Mouse (Mus musculus) urinary bladder, postnatal 4 days (tissue): ENCODE data around the gene Bola3.
"Not testable (repeated sequence)": the region's sequence is repeated elsewhere in the genome, so short reads cannot be mapped to it uniquely, and the experiment has no call there.

ENCODE experiments used
- DNase-seq, 2 experiments: peaks; one replicate each; pipeline ENCODE4 v3.0.0; 2021 to 2022; ENCODE audit warnings: low spot score in 2 of 2

Bola3 gene

DNA sequence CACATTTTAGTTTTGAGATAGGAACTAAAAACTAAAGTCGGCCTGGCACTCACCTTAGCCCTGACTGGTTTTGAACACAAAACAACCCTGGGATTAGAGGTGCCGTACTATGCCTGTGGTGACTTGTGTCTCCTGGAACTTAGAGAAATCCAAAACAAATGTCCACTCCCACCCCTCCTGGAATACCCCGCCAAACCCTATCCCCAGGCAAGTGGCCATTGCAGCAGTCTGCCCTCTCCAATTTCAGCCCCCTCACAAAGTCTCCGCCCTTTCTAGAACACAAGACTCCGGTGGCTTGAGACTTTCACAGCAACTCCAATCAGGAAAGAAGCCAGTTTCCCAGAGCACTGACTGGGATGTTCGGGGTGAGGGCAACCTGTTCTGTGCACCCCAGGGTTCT is at the start of gene Bola3:
TSS of gene Bola3 (plus strand) at position 275 of the 400 bp plus-strand sequence.
- DNase-seq = peak in 1 of 2 experiments; percentile 17

DNA sequence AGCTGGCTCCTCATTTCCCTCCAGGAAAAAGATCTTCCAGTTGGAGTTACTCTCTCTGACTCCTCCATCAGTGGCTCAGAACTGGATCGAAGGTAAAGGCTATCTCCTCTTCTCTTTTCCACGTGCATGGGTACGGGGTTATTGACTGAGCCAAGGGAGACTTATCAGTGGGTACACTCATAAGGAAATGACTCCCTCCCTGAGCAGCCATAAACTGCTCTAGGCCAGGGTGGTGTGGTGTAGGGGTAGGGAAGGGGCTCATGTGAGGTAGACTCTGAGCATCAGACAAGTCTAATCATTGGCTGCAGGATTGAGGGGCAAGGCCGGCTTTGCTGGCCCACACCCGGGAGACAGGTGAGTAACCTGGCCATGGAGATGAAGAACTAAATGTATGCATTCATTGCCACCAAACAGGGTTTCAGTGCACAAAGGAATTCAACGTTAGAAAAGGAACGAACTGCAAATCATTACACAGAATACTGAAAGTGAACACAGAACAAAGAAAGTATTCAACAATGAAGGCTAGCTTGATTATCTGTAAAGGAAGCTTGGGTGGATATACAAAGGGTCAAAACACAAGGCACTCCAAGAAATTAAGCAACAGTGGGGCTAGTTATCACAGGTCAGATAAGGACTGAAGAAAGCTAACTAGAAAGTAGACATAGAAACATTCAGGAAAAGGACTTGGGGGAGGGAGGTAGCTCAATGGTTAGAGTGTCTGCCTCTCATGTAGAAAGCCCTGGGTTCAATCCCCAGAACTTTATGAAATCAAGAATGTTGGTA is 48.3 kb upstream of the Bola3 start:
- DNase-seq = no peak

DNA sequence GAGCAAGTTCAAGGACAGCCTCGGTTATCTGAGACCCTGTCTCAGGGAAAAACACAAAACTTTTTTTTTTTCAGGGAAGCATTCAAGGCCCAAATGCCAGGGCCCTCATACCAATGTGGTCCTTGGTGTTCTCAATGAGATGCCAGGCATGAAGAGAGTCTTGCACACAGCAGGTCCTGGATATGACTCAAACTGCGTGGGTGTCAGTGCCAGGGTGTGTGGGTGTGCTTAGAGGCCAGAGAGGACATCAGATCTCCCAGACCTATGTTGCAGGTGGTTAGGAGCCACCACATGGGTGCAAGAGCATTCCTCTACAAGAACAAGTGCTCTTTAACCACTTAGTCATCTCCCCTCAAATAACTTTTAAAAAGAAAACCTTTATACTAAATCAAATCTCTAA is 47.7 kb upstream of the Bola3 start:
- no peak for DNase-seq

DNA sequence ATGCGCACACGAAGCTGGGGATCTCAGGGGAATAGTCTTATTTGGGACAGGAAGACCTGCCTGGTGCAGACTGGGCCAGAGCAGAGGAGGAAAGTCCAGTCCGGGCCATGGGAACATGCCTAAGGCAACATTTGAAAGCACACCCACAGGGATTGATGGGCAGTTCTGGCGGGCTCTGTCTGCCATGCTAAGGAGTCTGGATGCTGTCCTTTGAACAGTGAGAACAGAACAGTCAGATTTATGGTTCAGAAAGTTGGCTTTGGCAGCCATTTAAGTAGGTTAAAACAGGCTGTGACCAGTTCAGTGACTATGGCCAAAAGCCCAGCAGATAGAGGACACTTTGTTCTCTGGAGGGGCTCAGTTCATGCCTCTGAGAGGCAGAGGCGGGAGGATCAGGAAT is 46.7 kb upstream of the Bola3 start:
- DNase-seq = no peak

DNA sequence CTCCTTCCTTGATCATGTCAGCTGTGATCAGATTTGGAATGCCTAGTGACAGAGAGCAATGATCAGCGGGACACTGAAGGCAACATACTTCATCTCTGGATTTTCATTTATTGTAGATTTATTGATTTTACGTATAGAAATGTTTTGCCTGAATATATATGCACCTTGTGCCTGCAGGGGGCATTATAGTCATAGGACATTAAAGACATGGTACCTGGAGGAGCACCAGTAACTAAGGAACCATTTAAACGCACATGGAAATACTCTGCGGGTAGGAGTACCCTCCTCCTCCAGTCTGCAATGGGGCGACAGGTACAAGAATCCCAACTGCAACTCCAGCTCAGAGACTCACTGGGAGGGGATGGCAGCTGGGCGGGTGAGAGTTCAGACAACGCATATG is 39.9 kb upstream of the Bola3 start:
- no peak for DNase-seq

DNA sequence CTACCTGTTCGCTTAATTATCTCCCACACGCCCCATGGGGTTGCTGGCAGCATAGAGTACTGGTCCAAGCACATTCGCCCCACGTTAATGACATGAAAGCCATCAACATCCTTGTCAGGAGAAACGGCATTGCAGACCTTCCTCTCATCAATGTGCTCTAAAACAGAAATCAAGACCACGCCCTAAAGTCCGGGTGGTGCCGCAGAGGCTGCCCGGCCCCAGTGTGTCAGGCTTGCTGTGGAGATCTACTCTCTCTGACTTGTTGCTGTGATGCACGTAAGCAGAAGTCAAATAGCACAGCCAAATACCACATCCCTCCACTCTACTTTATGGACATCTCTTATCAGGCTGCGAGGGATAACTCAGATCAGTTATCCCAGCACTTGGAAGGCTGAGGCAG is 37.7 kb upstream of the Bola3 start:
- no peak for DNase-seq

DNA sequence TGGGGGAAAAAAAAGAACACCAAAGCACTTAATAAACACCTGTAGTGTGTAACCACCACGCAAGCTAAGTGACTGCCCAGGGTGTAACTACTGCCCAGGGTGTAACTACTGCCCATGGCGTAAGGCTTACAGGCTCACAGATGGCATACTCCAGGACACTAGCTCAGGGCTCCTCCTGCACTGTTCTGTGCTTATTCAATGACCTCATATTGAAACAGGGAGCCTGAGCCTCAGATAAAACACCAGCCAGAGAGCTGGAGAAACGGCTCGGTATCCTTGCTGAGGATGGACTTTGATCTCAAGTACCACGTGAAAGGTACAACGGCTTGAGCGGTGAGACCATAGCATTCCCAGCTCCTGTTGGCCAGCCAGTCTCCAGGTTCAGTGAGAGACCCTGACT is 36.9 kb upstream of the Bola3 start:
- no peak for DNase-seq

DNA sequence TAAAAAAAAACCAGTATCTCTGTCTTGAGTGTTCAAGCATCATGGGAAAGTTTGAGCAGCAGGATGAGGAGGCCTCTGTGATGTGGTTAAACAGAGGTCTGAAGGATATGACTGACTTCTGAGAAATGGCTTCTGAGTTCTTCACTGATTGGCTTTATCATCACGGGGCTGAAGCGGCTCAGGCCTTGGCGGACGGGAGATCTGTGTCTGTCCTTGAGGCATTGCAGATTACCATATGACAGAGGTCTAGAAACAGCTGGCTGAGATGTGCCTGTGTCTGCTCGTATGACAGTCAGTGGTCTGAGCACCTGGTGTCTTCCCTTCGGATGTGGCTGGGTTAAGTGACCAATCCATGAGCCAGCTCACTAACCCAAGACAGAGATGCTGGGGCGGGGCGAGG is 36.4 kb upstream of the Bola3 start:
- no peak for DNase-seq

DNA sequence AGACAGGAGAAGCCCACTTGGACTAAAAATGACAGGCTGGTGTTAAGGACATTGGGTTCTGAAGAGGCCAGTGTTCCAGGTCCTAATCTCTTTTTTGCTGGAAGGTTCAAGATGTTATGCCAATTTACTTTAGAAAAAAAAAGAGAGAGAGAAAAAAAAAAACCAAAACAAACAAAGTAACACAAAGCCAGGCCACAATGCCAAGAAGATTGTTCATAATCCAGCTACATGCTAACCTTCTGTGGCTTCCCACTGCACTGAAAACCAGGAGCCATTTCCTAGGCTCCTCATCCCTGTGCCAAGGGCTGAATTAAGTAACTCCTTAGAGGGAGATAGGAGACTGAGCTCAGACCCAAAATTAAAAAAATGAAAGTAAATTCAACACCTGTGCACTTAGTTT is 33.7 kb upstream of the Bola3 start:
- no peak for DNase-seq

DNA sequence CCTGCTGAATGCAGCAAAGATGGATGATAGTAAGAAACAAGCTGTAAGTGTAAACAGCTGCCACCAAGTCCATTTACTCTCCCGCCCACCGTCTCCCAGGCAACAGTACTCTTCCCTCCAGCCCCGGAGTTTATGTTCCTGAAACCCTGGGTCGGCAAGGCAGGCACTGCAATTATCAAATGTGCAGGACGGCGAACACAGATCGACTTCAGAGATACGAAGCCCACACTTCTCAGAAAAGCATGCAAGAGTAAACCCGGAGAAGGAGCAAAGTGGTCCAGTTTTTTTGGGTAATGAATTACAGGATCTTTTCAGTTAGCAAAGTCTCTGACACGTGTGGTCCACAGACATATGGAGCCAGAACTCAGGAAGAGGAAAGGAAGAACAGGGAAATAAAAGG is 32.9 kb upstream of the Bola3 start:
- DNase-seq = no peak

DNA sequence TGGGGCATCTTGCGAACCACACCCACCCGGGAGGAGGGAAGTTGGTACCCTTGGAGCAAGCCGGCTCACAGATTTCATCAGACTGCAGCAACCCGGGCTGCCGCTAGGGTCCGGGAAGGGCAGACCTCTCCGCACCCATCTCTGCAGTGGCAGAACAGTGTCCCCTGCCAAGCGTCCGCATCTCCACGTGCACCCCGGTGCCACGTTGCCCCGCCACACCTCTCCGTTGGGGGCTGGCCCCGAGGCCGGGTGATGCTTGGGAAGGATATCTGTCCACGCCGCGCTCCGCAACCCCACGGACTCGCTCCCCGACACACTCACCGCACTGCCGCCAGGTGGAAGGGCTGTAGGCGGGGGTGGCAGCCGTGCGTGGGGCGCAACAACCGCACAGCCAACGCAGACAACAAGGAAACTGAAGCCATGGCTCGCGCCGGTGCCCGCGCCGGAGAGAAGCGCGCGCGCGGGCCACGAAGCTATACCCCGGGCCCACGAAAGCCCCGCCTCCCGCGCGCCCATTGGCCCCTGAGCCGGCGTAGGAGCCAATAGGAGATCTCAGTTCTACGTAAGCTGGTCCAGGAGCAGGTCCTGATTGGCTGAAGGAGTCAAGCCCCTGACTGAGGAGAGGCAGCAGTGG is 31.7 kb upstream of the Bola3 start:
- peak; percentile 86 to 90 for DNase-seq

DNA sequence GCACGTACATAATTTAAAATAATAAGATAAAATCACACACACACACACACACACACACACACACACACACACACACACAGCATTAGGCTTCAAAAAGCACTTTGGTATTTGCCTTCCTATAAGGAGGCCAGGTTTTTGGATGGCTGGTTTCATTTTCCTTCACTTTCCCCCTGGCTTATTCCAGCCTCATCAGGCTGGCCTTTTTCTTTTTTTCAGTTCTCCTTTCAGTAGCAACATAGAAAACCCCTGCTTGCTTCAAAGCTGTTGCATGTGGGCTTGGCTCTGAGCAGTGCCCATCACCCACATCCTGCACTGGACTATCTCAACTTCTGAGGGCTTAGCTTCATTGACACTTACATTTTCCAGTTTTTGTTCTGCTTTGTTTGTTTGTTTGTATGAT is 27.0 kb upstream of the Bola3 start:
- no peak for DNase-seq

DNA sequence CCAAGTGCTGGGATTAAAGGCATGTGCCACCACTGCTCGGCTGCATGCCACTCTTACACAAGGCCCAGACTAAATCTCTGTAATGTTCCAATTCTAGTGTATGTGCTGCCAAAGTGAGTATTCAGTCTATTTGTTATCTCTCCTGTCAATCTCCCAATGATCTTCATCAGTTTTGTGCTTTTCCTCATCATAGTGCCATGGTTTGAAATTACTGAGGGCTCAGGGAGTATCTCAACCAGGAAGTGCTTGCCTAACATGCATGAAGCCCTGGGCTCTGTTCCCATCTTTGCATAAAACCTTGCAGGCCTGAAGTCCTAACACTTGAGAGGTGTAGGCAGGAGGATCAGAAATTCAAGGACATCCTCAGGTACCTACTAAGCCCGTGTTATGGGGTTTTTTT is 26.2 kb upstream of the Bola3 start:
- DNase-seq = no peak

DNA sequence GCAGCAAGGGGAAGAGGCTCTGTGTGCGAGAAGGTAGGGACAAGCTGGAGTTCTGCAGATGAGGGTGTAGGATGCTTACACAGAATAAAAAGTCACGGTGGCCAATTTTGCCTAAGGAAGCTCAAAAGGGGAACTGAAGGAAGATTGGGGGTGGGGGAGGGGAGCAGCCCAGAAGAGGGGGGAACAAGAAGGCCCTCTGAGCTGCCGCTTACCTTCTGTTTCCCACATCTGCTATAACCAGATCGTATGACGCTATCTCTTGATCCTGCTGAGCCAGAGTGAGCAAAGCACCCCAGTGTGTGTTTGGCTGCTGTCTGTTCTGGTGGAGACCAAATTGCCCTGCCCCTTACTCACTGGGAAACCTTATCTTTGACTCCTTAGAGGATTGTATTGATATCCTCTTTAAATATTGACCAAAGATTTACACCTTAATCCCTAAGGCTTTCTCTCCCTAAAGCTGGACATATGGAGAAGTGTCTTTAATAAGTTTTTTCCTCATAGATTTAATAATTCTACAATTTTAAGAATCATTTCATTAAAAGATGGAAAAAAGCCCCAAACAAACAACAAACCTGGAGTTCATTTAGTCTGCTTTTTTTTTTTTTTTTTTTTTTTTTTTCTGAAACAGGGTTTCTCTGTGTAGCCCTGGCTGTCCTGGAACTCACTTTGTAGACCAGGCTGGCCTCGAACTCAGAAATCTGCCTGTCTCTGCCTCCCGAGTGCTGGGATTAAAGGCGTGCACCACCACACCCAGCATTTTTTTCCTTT is 25.1 kb upstream of the Bola3 start:
- no peak for DNase-seq

DNA sequence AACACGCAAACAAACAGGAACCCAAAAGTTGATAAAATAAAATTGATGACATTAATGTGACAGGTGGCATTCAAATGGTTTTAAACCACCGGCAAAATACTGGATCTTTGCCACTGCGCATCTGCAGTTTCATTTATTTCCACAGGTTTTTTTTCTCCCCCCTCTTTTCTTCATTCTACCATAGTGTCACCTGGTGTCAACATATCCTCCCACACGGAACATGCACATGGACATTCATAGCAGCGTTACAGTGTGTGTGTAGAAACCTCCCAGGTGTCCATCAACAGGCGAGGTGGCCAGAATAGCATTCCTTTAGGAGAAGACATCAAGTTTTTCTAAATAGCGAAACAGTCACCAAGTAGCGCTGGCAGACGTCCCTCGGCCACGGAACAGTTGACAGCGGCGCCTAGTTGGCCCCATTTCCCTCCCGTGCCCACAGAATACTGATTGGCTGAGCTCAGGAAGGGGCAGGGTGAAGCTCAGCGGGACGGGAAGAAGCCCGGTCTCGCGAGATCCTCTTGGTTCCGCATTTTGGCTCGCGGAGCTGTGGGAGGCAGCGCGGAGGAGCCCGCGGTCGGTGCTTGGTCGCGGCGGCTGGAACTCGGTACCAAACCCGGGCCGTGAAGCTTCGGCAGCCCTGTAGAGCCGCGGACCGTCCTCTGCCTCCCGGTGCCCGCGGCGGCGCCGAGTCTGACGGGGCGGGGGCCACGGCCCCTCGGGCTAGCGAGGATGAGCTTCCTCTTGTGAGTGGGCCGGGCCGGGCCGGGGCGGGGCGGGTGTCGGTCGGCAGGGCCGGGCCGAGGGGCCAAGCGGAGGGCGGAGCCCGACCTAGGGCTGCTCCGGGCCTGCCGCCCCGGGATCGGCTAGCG is 23.2 kb upstream of the Bola3 start, which contains the start of the genes Mthfd2 and Mob1a:
TSS of gene Mthfd2 (minus strand) at position 384 of the 869 bp plus-strand sequence.
TSS of gene Mob1a (plus strand) at position 492 of the 869 bp plus-strand sequence.
- DNase-seq = peak; percentile 90 to 91

DNA sequence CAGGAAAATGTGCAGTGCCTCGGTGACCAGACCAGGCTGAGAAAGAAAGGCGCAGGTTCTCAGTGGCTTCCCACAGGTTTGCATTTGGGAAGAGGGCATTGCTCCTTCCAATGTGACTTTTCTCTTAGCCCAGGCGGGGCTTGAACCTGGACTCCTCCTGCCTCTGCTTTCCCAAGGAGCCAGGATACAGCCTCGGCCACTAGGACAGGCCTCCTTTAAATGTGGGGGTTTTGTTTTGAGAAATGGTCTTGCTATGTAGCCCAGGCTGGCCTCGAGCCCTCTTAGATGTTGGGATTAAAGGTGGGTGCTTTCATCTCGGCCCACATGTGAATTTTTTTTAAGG is 22.6 kb upstream of the Bola3 start:
- no peak for DNase-seq

DNA sequence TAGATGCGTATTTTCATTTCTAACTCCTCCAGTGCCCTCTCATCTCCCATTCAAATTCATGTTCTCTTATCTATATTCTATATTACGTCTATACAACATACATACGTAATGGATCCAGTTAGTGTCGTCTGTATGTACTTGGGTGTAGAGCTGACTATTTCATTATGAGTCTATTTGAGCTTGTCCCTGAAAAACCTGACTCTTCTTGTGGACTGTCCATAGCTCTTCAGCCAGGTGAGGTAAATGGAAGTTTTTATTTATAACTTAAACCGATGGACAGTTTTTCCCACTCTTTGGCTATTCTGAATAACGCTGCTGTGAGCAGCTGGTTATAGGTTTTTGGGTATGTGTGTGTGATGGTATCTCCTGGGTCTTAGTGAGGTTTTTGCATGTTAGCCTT is 22.2 kb upstream of the Bola3 start:
- no peak for DNase-seq

DNA sequence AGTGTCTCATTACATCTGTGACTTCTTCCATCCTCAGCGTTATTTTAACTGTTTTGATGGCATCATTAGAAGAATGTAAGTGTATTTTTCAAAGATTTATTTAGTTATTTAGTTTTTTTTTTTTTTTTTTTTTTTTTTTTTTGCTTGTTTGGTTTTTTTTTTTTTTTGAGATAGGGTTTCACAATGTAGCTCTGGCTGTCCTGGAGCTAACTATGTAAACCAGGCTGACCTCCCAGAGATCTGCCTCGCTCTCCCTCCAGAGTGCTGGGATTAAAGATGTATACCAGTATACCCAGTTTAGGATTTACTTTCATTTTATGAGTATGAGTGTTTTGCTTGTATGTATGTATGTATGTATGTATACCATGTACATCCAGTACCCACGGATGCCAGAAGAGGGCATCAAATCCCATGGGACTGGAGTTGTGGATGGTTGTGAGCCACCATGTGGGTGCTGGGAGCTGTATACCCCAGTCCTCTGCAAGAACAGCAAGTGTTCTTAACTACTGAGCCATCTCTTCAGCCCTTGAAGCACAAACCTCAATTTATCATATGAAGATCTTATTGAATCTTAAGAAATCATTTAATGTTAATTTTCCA is 21.3 kb upstream of the Bola3 start:
- no peak for DNase-seq

DNA sequence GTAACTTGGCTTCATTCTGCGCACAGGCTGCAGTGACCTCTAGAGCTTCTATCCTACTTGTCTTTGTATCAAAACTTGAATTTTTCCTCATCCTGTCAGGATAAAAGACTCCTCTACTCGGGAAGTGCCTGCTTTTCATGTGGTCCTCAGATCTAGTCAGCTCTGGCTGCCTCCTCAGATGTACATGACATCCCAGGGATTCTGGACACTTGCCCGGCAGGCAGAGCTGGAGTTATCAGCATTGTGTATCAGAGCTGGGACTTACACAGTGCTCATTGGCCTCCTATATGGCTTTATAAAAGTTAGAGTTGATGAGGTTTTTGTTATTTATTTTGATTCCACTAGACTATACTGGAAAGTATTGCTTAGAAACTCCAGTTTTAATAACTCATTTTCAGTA is 7.6 kb upstream of the Bola3 start:
- no peak for DNase-seq

DNA sequence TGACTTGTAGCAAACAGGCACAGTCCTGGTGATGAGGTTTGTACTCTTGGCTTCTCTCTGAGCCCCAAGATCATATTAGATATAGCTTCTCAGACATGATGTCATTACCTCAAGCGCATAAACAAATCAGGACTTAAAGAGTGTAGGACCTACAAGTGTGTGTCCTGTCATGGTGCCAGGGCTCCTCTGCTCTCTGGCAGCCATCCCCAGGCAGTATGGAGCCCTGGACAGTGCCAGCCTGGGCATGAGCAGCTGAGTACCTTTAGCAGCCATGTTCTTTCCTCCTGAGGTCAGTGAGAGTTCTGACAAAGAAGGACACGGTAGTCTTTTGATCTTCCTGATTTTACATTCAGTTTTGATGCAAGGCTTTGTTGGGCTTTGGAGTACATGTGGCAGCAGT is 6.0 kb upstream of the Bola3 start:
- DNase-seq = no peak

DNA sequence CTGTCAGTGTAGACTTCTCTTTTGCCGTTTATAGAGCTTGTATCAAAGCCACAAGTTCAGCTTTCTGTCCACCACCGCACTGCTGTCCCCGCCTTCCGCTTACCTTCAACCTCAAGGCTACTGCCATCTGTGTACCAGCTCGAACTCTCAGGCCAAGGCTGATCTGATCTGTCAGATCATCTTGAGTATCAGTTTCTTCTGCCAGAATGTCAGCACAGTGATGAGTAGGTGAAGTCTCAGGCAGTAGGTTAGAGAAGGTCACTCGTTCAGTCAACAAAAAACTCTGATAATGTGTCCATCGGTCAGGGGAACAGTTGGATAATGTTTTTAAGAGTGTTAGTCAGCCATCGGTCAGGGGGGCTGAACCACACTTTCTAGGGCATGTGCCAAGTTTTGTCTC is 3.7 kb upstream of the Bola3 start:
- DNase-seq = not testable (repeated sequence)
